Mouse (Mus musculus) gonadal fat pad, adult 2 months (tissue): ENCODE results near the gene Adcy9. TPM values are rescaled to one million over a fixed set of nuclear protein-coding genes. Genes with fewer than 3 reads are reported as not detected.

Experiments used
- DNase-seq: peaks from one replicate; pipeline ENCODE4 v3.0.0-alpha.2; 2012; ENCODE audit warnings: low read depth
- polyA plus RNA-seq: library from polyadenylated mRNA; depleted of rRNA; stranded (reverse); fragments of >200 nt; gene quantifications from 2 replicates; pipeline ENCODE4 v1.2.3, GENCODE M21; 2012; rRNA removed

The Adcy9 gene
- 10.2 and 10.3 TPM in 2 replicates for polyA plus RNA-seq

DNA sequence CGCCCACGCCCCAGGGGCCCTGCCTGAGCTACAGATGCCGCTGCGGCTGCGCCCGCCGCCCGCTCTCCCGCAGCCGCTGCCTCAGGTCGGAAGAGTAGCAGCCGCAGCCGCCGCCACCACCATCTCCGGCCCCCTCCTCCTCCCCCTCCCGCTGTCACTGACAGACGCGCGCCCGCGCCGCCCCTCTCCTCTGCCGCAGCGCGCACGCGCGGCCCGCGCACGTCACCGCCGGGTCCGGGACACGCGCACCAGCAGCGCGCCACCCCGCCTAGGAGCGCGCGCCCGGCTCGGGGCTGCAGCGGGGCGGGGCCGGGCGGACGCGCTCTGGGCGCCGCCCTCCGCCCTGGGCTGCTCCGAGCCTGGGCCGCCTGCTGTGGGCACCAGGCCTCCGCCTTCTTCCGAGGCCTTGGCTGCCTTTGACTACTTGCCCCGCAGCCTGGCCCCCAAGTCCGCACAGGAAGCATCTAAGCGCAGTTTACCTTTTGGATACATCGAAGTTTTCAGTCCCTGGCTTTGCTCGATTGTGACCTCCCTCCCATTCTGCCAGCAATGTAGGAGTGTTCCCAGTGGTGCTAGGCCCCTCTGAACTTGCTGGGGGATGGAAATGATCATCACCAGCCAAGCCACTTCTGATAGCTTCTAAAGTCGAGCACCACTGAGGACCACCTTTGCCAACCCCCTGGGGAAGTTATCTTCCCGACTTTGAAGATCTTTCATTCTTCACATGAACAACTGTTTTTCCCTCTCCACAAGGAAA is at the start of gene Adcy9:
Adcy9 (minus strand) TSS at position 201 of the 757 bp plus-strand sequence.
- no peak for DNase-seq

DNA sequence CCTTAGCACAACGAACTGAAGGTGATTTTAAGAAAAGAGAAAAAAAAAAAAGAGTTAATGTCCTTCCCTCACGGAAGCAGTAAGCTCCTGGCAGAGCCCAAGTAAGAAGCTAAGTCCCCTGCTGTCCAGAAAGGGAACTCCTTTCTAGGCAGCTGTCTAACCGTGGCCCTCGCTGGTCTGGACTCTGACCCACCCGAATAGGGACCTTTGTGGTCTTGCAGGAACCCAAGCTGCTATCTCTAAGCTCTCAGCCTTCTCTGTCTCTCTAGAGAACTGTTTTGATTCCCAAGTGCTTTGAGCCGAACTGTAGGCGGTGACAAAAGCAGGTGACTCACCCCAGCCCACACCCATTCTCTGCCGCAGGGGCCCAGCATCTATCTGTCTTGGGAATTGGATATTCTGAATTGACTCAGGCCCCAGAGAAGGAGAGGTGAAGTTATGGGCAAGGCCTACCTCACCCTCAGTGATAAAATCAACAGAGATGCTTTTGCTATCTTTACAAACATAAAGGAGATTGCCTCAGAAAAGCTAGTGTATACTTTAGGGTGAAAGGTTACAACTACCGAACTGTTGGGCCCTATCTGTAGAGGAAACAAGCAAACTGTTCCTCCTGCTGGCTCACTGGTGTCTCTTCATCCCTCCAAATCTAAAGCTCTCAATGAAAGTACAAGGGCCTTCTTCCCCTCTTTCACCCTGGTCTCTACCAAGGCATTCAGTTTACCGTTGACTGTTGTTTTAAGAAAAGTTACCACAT is 49.5 kb upstream of the Adcy9 start:
- DNase-seq: peak; percentile 51

DNA sequence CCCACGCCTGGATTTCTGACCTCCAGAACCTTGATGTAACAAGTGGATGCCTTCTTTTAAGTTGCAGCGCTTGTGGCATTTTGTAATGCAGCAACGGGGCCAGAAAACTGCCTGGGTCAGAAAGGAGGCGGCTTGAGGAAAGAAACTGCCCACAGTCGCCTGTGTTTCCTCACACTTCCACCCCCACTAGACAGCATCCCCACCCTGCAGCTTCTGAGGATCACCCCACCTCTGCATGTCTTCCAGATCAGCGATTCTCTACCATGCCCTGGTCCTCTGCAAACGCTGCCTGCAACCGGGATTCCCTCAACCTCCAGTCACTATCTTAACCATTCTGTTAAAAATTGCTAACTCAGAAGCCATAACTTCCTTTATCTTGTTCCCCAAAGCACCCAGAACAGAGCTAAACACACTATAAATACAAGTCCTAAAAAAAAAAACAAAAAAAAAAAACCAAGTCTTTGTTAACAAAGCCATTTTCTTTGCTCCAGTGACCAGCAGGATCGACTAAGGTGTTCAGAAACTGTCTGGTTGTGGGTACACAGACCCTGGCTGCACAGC is 44.3 kb upstream of the Adcy9 start:
- DNase-seq: no peak

DNA sequence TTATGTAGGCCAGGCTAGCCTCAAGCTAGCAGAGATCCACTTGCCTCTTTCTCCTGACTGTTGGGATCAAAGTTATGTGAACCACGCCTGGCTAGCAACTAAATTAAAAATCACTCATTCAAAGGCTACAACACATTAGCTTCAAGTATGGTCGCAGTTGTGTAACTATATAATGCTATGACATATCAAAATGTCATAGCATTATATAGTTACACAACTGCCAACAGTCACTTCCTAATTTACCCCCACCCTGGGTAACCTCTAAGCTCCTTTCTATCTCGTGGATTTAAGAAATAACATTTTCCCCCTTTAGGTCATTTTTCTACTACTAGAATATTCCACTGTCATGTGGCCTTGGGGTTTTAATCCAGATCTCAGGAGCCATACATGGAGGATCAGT is 37.6 kb upstream of the Adcy9 start:
- no peak for DNase-seq

DNA sequence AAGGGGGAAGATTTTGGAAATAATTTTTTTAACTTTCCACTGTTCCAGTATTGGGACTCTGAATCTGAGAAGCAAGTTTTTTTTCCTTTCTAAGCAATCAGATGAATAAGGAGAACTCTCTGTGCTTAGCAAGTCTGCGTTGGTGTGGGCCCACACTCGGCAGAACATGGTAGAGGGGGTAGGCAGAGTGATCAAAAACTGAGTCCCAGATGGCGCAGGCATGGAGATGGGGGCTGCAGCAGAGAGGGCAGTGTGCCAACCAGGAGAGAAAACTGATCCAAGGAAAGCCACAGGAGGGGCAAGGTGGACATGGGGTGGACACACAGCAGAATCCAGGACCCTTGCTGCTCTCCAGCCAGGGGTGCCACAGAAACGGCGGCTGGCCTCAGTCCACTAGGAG is 36.1 kb upstream of the Adcy9 start:
- DNase-seq: no peak

DNA sequence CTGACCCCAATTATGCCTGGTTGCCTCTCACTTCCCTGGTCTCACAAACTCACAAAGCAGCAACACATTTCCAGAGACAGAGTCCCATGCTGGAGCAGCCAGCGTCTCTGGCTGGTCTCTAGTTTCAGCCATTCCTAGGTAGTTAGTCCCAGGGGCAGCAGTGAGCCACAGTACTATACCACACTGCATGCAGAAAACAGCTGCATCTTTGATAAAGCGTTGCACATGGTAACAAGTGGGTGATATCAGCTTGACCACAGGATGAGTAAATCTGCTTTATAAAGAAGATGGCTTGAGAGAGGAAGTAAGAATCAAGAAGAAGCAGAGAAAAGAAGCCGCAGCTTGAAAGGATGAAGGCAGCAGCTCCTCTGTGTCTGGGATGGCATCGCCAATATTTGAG is 35.4 kb upstream of the Adcy9 start:
- no peak for DNase-seq

DNA sequence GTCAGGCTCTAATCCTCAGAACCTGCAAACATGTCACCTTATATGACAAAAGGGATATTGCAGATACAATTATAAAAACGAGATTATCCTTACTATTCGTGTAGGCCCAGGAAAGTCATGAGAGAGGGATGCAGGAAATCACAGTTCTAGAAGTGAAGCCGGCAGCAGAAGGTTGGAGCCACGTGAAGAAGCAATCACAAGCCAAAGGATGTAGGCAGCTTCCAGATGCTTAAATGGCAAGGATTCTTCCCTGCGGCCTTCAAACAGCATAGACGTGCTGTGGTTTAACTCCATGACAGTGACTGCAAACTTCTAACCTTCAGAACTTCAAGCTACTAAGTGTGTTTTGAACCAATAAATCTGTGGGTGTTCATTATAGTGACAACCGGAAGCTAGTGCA is 34.3 kb upstream of the Adcy9 start:
- DNase-seq: no peak

DNA sequence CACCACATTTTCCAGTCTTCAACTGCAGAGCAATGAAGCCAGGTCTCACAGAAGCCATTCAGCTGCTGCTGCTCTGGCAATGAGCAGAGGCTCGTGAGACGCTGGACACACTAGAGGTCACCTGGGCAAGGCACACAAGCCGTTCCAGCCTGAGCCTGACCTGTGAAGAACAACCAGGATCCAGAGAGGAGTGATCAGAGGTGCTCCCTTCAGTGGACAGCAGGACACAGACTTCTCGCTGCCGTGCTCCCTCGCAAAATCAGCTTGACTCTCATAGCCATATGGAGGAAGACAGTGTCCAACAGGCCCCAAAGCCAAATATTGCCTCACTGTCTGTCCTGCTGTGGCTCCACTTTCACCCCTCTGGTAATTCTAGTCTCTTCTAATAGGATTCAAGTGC is 29.1 kb upstream of the Adcy9 start:
- DNase-seq: no peak

DNA sequence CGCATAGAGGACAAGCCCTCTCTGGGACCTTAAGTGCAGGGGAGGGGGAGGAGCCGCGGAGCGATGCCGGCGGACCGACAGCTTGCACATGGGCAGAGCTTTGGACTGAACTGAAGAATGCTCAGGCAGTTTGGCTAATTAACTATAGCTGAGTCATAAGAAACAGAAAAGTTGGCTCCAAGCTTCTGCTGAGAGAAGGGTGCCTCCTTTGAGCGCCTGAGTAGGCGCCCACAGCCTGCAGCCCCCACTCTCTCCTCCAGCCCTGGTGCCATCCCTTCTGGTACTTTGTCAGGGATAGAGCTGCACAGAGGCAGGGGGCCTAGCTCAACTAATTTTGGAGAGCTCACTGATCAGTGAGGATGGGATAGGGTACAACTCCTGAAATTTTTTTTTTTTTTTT is 27.9 kb upstream of the Adcy9 start:
- DNase-seq: no peak

DNA sequence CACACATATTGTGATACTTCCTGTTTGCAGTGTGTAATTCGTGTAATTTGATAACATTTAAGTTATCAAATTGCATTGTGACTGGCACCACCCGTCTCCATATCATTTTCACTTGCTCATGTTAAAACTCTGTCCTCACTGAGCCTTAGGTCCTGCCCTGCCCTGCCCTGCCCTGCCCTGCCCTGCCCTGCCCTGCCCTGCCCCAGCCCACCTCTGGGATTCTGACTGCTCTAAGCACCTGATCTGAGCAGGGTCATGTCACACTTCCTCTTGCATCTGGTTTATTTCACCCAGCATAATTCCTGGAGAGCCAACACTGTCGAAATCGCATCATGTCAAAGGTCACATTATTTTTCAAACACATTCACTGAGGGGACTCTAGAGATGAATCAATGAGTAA is 26.1 kb upstream of the Adcy9 start:
- DNase-seq: no peak

DNA sequence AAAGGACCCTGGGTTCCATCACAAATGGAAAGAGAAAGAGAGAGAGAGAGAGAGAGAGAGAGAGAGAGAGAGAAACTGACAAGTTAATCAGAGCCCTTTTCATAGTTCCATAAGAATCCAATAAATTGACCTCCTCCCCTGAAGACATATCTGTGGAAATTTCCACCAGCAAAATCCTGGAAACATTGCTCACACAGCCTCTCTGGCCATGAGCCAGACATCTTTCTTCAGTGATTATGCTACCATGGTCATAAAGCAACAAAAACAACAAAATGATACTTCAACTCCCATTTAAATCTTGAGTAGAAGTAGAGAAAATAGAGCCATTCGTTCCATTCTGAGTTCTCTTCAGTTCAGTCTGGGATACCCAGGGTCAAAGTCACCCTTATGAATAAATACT is 24.1 kb upstream of the Adcy9 start:
- no peak for DNase-seq

DNA sequence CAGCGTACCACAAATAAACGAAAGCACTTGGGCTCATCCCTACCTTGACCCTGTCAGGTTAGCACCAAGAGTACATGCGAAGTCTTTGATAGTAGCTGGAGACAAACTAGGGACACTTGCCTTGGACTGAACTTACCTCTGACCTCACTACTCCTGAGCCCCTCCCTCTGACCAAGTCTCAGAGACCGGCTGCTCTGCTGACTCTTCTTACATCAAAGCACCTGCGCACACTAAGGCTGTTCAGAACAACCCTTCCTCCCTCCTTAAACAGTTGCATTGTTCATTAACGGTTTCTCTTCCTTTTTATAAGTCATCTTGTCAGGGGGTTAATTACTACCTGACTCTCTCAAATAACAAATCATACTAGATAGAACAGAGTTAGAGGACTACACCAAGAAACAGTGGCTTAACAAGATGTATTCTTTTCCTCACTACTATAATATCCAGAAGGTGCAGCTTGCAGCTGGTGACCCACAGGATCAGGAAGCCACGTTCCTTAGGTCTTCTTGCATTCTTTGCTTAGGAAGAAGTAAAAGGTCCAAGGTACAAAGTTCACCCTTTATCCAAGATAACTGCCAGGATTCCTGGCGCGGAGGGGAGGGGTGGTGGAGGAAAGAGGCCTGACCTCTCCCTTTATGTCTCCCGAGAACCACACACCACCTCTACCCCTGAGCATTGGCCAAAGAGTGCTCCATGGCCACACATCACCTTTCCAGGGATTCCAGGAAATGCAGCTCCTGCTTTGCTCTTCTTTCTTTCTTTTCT is 19.2 kb upstream of the Adcy9 start:
- DNase-seq: no peak

DNA sequence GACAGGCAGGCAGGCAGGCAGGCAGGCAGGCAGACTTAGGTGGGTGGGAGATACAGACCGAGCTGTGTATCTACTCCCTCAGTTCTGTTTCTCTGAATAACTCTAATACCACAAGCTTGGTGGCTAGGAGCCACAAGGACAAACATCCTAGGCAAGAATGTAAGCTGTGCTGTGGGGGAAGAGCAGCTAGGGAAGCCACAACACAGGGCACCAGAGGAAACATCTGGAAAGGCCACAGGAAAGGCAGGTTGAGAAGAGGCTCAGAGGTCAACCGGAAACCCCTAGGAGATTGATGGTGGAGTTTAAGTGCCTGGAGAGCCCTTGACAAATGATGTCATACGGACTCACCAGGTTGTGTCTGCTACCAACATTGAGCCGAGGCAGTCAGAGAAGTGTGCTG is 16.4 kb upstream of the Adcy9 start:
- DNase-seq: no peak

DNA sequence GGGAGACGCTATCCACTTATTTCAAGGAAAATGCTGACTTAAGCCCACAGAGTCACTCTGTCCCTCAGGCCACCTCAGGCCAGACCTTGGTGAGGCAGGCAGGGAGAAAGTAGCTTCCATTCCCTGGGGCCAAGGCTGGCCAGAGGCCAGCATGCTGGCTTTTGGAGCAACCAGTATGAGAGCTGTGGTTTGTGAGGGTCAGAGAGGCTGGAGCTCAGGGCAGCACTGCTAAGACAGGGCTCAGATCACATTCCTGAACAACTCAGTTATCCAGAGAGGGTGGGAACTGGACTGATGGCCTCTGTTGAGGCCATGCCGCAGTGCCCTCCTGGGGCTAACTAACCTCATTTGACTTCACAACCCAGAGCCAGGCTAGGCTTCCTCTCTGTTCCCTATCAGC is 15.1 kb upstream of the Adcy9 start:
- no peak for DNase-seq

DNA sequence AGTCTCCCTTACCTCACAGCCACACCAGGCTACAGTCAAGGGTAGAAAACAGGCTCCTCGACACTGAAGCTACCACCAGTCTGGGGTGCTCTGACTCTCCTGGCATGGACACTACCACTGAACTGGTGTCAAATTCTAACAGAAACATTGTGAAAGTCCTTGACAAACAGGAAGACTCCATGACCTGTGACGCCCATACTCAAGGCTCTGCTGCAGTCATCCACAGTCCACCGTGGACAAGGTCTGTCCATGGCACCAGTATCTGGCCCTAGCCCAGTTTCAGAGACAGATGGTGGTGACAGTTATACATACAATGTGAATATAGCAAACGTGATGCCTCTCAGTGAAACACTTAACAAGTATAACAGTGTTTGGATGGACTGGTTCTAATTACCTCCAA is 11.5 kb upstream of the Adcy9 start:
- DNase-seq: no peak

DNA sequence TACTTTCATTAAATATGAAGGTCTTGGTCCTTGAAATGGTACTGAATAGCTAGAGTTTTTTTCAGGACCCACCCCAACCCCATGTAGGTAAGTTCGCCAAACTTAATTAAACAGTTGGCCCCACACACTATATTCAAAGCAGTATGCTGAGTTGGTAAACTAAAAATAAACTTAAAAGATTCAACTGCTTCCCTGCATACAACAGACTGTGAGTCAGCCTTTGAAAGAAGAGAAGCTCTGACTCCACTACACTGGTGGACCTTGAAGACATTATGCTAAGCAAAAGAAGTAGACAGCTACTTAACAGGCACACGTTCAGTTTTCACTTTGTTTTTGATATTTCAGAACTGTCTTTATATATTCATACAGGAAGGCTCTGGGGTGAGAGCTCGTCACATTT is 10.7 kb upstream of the Adcy9 start:
- no peak for DNase-seq

DNA sequence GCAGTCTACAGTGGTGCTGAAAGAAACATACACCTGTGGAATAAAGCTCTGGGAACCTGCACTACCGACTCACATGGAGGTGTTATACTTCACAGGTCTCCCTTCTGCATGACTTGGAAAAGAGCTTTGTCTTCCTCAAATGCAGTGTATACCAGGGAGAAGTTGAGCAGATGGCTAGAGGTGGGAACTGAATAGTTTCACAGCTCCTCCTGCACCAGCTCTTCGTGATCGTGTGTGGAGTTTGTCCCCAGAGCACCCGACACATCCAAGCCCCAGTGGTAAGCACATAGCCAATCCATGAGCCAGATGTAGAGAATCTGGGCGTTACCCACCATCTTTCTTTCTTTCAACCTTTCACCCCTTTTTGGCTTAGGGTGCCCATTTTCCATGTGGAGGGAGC is 9.9 kb upstream of the Adcy9 start:
- DNase-seq: no peak

DNA sequence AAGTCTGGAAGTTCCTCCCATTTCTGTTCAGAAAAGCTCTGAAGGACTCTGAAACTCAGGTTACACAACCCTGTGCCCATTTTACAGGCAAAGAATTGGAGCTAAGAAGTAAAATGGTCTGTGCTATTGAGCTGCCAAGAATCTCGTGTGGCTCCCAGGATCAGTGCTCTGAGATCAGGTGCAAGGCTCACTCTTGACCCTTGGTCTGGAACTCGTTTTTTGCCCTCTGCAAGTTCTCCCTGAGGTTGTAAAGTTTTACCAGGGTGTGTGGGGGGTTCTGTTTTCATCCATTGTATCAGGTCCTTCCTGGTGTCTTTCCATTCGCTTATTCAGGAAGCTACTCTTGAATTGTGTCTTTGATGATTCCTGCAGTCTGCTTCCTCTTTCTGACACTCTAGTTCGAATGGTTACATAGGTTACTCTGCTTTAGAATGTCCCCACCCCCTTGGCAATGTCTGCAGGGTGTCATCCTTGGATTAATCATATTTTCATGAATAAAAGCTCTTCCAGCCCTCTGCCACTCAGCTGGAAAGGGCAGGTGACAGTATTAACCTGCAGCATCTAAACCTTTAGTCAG is 5.4 kb upstream of the Adcy9 start:
- no peak for DNase-seq

DNA sequence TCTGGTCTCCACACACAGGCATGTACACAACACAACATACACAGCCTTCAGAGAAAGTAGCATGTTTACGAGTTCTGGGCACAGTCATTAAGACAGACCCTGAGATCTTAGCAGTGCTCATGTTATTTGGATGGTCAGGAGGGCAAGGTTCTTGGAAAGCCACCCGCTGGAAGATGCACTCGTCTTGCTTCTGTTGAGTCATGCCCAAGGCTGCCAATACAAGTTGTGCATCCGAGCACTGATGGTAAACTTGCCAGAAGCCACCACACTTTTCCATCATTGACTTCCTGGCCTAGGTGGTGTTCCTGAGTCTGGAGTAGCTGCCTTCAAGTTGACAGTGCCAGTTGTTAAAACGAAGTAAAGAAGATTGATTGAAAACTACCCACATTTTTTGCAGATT is 3.3 kb upstream of the Adcy9 start:
- no peak for DNase-seq

DNA sequence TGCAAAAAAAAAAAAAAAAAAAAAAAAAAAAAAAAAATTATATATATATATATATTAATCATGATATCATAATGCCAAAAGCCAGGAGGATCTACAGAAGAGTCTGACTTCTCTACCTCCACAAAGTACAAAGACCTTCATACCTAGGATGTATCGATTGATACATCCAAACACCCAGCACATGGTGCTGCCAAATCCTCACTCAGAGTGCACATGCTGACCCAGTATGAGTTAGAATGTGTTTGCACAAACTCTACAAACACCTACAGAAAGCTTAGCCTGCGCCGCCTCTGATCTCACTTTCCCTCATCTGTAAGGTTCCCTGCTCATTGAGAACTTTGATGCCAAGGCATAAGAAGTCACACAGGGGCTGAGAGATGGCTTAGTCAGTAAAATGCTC is 2.7 kb upstream of the Adcy9 start:
- no peak for DNase-seq

DNA sequence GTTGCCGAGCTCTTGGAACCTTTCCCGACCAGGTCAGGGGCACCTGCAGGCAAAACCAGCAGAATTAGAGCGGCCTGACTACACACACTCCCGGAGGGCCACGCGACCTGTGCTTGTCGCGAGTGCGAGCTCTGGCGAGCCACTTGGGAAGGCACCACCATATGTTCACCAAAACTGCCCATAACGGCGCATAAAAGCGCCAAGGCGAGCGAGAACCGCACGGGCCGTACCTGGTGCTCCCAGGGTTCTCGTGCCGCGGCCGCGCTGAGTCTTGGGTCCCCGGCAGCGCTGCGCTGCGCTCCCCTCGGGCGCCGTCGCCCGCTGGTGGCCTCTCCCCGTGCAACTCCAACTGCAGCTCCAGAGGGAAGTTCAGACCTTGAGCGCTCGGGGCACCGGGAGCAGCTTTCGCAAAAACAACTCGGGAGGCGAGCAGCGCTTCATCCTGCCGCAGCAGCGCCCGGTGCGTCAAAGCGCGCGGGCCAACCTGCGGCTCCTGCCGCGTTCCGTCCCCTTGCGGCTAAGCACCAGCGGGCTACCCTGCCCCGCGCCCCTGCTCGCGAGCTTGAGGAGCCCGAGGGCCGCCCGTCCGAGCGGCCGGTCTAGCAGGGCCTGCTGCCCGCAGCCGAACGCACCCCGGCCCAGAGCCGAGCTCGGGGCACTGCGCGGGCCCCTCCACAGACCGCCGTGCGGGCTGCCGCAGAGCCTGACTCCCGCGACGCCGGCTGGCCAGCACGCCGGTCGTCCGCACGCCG is 576 bp downstream of the Adcy9 start:
- no peak for DNase-seq
